Mouse (Mus musculus): ENCODE measurements around the gene Rbm19.

- TF ChIP-seq CTCF (IDR thresholded peaks at IDR 0.05; ENCODE audit: borderline replicate concordance, insufficient read depth, low read depth, low read length) (no peak), POLR2A (IDR thresholded peaks at IDR 0.05; ENCODE audit: borderline replicate concordance, insufficient read depth, low read length) (no peak)
Measured at GRCm38 (mm10) chr5:120171865-120172728, 55.8 kb downstream of the Rbm19 start.
